Mouse (Mus musculus): Measurements from ENCODE around the gene 9530077C05Rik. TPM values are rescaled to one million over a fixed set of nuclear protein-coding genes. Genes with fewer than 3 reads are reported as not detected.
A peak's percentile ranks its signal among the peaks of the same experiment; 100 is the strongest.
"Not testable (repeated sequence)": the region's sequence is repeated elsewhere in the genome, so short reads cannot be mapped to it uniquely, and the experiment has no call there.

The 9530077C05Rik gene
- polyA plus RNA-seq, 1 experiment from 2014 or later = 4.5 TPM

GRCm38 (mm10) chr9:22394725-22395124 lies 16.6 kb upstream of the 9530077C05Rik start:
- Histone ChIP-seq H3K4me2 (replicated peaks; ENCODE audit: low read depth, low read length) (no peak overlapping the region), H3K9ac (replicated peaks; ENCODE audit: low read depth) (no peak overlapping the region), H3K4me3 (ENCODE audit: low read depth, low read length) (no peak overlapping the region), H3K9me3 (ENCODE audit: low read length) (no peaks in the 10 kb centered on the region), H3K36me3 (ENCODE audit: insufficient read depth, low read length) (no peaks in the 10 kb centered on the region), H3K27me3 (replicated peaks; ENCODE audit: insufficient read depth, low read length) (no peaks in the 10 kb centered on the region), H3K4me1 (ENCODE audit: insufficient read depth, low read depth, low read length) (peaks cover 3% of the 10 kb centered on the region; the same call in 1 of the 2 replicates), H3K27ac (ENCODE audit: low read length) (no peak overlapping the region)
- DNase-seq (ENCODE audit: low spot score) = no peak
- ATAC-seq = no peak
- WGBS = 81% methylated on average over 2 of the region's 2 CpGs
- no peak for TF ChIP-seq EP300 (IDR thresholded peaks at IDR 0.05)
- no peak for TF ChIP-seq CTCF (IDR thresholded peaks at IDR 0.05)

- Histone ChIP-seq H3K4me2 (replicated peaks; ENCODE audit: low read depth, low read length) (no peak overlapping the region), H3K36me3 (ENCODE audit: insufficient read depth, low read length) (no peaks in the 10 kb centered on the region), H3K9me3 (ENCODE audit: low read length) (no peaks in the 10 kb centered on the region), H3K4me1 (ENCODE audit: insufficient read depth, low read depth, low read length) (no peaks in the 10 kb centered on the region), H3K4me3 (ENCODE audit: low read depth, low read length) (no peak overlapping the region), H3K27me3 (replicated peaks; ENCODE audit: insufficient read depth, low read length) (no peaks in the 10 kb centered on the region), H3K9ac (replicated peaks; ENCODE audit: low read depth) (no peak overlapping the region), H3K27ac (ENCODE audit: low read length) (no peak overlapping the region)
- TF ChIP-seq CTCF (IDR thresholded peaks at IDR 0.05) (no peak), EP300 (IDR thresholded peaks at IDR 0.05) (no peak)
- no peak for ATAC-seq
- 44% methylated on average over 4 of the region's 4 CpGs for WGBS
- no peak for DNase-seq (ENCODE audit: low spot score)
These were observed 12.3 kb upstream of the 9530077C05Rik start for GRCm38 (mm10) chr9:22399021-22399420.

GRCm38 (mm10) chr9:22402001-22402400 lies 9.3 kb upstream of the 9530077C05Rik start:
- H3K9ac ChIP-seq (replicated peaks; ENCODE audit: low read depth) = no peak overlapping the region
- TF ChIP-seq EP300 (IDR thresholded peaks at IDR 0.05) (no peak), CTCF (IDR thresholded peaks at IDR 0.05) (no peak)
- H3K27ac ChIP-seq (ENCODE audit: low read length) = no peak overlapping the region
- DNase-seq (ENCODE audit: low spot score) (no peak), ATAC-seq (no peak)
- no peaks in the 10 kb centered on the region for H3K4me1 ChIP-seq (ENCODE audit: insufficient read depth, low read depth, low read length)
- no peaks in the 10 kb centered on the region for H3K36me3 ChIP-seq (ENCODE audit: insufficient read depth, low read length)
- no peak overlapping the region for H3K4me2 ChIP-seq (replicated peaks; ENCODE audit: low read depth, low read length)
- no peaks in the 10 kb centered on the region for H3K9me3 ChIP-seq (ENCODE audit: low read length)
- no peaks in the 10 kb centered on the region for H3K27me3 ChIP-seq (replicated peaks; ENCODE audit: insufficient read depth, low read length)
- WGBS = 85% methylated on average over 6 of the region's 6 CpGs
- H3K4me3 ChIP-seq (ENCODE audit: low read depth, low read length) = no peak overlapping the region

GRCm38 (mm10) chr9:22402976-22403375 lies 8.3 kb upstream of the 9530077C05Rik start:
- no peak for TF ChIP-seq CTCF (IDR thresholded peaks at IDR 0.05)
- TF ChIP-seq EP300 (IDR thresholded peaks at IDR 0.05) = no peak
- 70% methylated on average over 3 of the region's 3 CpGs for WGBS
- Histone ChIP-seq H3K27me3 (replicated peaks; ENCODE audit: insufficient read depth, low read length) (no peaks in the 10 kb centered on the region), H3K4me3 (ENCODE audit: low read depth, low read length) (no peak overlapping the region), H3K4me1 (ENCODE audit: insufficient read depth, low read depth, low read length) (no peaks in the 10 kb centered on the region), H3K27ac (ENCODE audit: low read length) (no peak overlapping the region), H3K4me2 (replicated peaks; ENCODE audit: low read depth, low read length) (no peak overlapping the region), H3K9ac (replicated peaks; ENCODE audit: low read depth) (no peak overlapping the region), H3K9me3 (ENCODE audit: low read length) (no peaks in the 10 kb centered on the region), H3K36me3 (ENCODE audit: insufficient read depth, low read length) (no peaks in the 10 kb centered on the region)
- ATAC-seq (no peak), DNase-seq (ENCODE audit: low spot score) (no peak)

GRCm38 (mm10) chr9:22403501-22403900 lies 7.8 kb upstream of the 9530077C05Rik start:
- H3K9me3 ChIP-seq (ENCODE audit: low read length); H3K4me2 ChIP-seq (replicated peaks; ENCODE audit: low read depth, low read length); ATAC-seq; H3K4me3 ChIP-seq (ENCODE audit: low read depth, low read length); H3K27ac ChIP-seq (ENCODE audit: low read length); DNase-seq (ENCODE audit: low spot score); H3K4me1 ChIP-seq (ENCODE audit: insufficient read depth, low read depth, low read length); H3K9ac ChIP-seq (replicated peaks; ENCODE audit: low read depth); H3K36me3 ChIP-seq (ENCODE audit: insufficient read depth, low read length); H3K27me3 ChIP-seq (replicated peaks; ENCODE audit: insufficient read depth, low read length): not testable (repeated sequence)
- WGBS = 68% methylated on average over 2 of the region's 2 CpGs

GRCm38 (mm10) chr9:22405414-22405813 lies 5.9 kb upstream of the 9530077C05Rik start:
- 44% methylated on average over 3 of the region's 3 CpGs for WGBS
- H3K36me3 ChIP-seq (ENCODE audit: insufficient read depth, low read length) = no peaks in the 10 kb centered on the region
- no peaks in the 10 kb centered on the region for H3K4me1 ChIP-seq (ENCODE audit: insufficient read depth, low read depth, low read length)
- H3K27ac ChIP-seq (ENCODE audit: low read length) = peak overlapping the region; percentile 68
- H3K4me3 ChIP-seq (ENCODE audit: low read depth, low read length) = no peak overlapping the region
- H3K9me3 ChIP-seq (ENCODE audit: low read length) = no peaks in the 10 kb centered on the region
- no peak overlapping the region; the same call in 1 of the 2 replicates for H3K4me2 ChIP-seq (replicated peaks; ENCODE audit: low read depth, low read length)
- no peaks in the 10 kb centered on the region for H3K27me3 ChIP-seq (replicated peaks; ENCODE audit: insufficient read depth, low read length)
- TF ChIP-seq EP300 (IDR thresholded peaks at IDR 0.05) (peak; percentile 92), CTCF (IDR thresholded peaks at IDR 0.05) (no peak)
- H3K9ac ChIP-seq (replicated peaks; ENCODE audit: low read depth) = no peak overlapping the region
- peak; percentile 88 for DNase-seq (ENCODE audit: low spot score)
- ATAC-seq = peak; percentile 97

GRCm38 (mm10) chr9:22407633-22408032 lies 3.7 kb upstream of the 9530077C05Rik start:
- H3K9me3 ChIP-seq (ENCODE audit: low read length); H3K27me3 ChIP-seq (replicated peaks; ENCODE audit: insufficient read depth, low read length); H3K4me2 ChIP-seq (replicated peaks; ENCODE audit: low read depth, low read length); ATAC-seq; DNase-seq (ENCODE audit: low spot score); H3K27ac ChIP-seq (ENCODE audit: low read length); H3K9ac ChIP-seq (replicated peaks; ENCODE audit: low read depth); H3K4me3 ChIP-seq (ENCODE audit: low read depth, low read length); H3K4me1 ChIP-seq (ENCODE audit: insufficient read depth, low read depth, low read length); H3K36me3 ChIP-seq (ENCODE audit: insufficient read depth, low read length): not testable (repeated sequence)
- 93% methylated on average over 4 of the region's 4 CpGs for WGBS
